Mouse (Mus musculus) large intestine, adult 2 months (tissue): Measurements from ENCODE around the gene Gpr87. TPM values are rescaled to one million over a fixed set of nuclear protein-coding genes. Genes with fewer than 3 reads are reported as not detected.
"Not testable (repeated sequence)": the region's sequence is repeated elsewhere in the genome, so short reads cannot be mapped to it uniquely, and the experiment has no call there.

Experiments used
- DNase-seq: peaks from one replicate; pipeline ENCODE4 v3.0.0-alpha.2; 2012; ENCODE audit warnings: low read depth, low spot score
- WGBS: fragments of 180-500 bp; shearing (Covaris S2); methylation state at CpG from one replicate; pipeline ENCODE4 v1.1.7; 2018; 5-methylcytosine and 5-hydroxymethylcytosine counted together
- polyA plus RNA-seq: library from polyadenylated mRNA; depleted of rRNA; stranded (reverse); fragments of >200 nt; gene quantifications from 2 replicates; pipeline ENCODE4 v1.2.3, GENCODE M21; 2012; rRNA removed

Gpr87 gene
- polyA plus RNA-seq, 1 experiment, result not detected

GRCm38 (mm10) chr3:59141507-59142305 lies 53.2 kb downstream of the Gpr87 start:
- DNase-seq, result no peak
- 85% methylated on average over 8 of the region's 8 CpGs for WGBS

- not testable (repeated sequence) for DNase-seq
- 87% methylated on average over 4 of the region's 4 CpGs for WGBS
Measured at GRCm38 (mm10) chr3:59140941-59141340, 54.0 kb downstream of the Gpr87 start.

GRCm38 (mm10) chr3:59140115-59140514 lies 54.8 kb downstream of the Gpr87 start:
- DNase-seq, result no peak
- WGBS, result 71% methylated on average over 2 of the region's 2 CpGs

GRCm38 (mm10) chr3:59139651-59140051 lies 55.3 kb downstream of the Gpr87 start:
- no peak for DNase-seq

- 75% methylated on average over 12 of the region's 12 CpGs for WGBS
- DNase-seq, result no peak
Measured at GRCm38 (mm10) chr3:59138946-59139468, 55.9 kb downstream of the Gpr87 start.

- 57% methylated on average over 5 of the region's 5 CpGs for WGBS
- DNase-seq, result no peak
Measured at GRCm38 (mm10) chr3:59135911-59136653, 58.8 kb downstream of the Gpr87 start.

GRCm38 (mm10) chr3:59133189-59133588 lies 61.7 kb downstream of the Gpr87 start:
- no peak for DNase-seq
- 67% methylated on average over 5 of the region's 5 CpGs for WGBS

GRCm38 (mm10) chr3:59131966-59132365 lies 62.9 kb downstream of the Gpr87 start:
- 76% methylated on average over 4 of the region's 4 CpGs for WGBS
- no peak for DNase-seq

- WGBS, result 57% methylated on average over 4 of the region's 4 CpGs
- DNase-seq, result no peak
Measured at GRCm38 (mm10) chr3:59131081-59131480, 63.8 kb downstream of the Gpr87 start.

GRCm38 (mm10) chr3:59130431-59130830 lies 64.5 kb downstream of the Gpr87 start:
- no peak for DNase-seq
- WGBS, result 40% methylated on average over 8 of the region's 8 CpGs

- DNase-seq, result no peak
- 45% methylated on average over 3 of the region's 3 CpGs for WGBS
Measured at GRCm38 (mm10) chr3:59129547-59129946, 65.4 kb downstream of the Gpr87 start.

Other genes starting within 250 kb of the Gpr87 start
- 0.14 and 0.49 TPM in 2 replicates for gene Med12l, start 189.3 kb downstream of the Gpr87 start, polyA plus RNA-seq
- gene Gpr171, start 93.3 kb downstream of the Gpr87 start, polyA plus RNA-seq, result 1.6 and 2.0 TPM in 2 replicates
- gene P2ry14, start 41.5 kb downstream of the Gpr87 start, polyA plus RNA-seq, result 12.0 and 12.7 TPM in 2 replicates
- 1.7 and 2.9 TPM in 2 replicates for gene P2ry13, start 15.8 kb upstream of the Gpr87 start, polyA plus RNA-seq
- 1.1 and 2.5 TPM in 2 replicates for gene P2ry12, start 67.8 kb upstream of the Gpr87 start, polyA plus RNA-seq
- gene Igsf10, start 149.3 kb upstream of the Gpr87 start, polyA plus RNA-seq, result 0.79 and 1.7 TPM in 2 replicates